Mouse (Mus musculus): ENCODE data around the gene Mfsd7a.

Gene Mfsd7a

GRCm38 (mm10) chr5:108450837-108451540 lies 2.3 kb upstream of the Mfsd7a start:
- Histone ChIP-seq H3K36me3 (ENCODE audit: insufficient read depth, low read length) (no peaks in the 10 kb centered on the region), H3K4me1 (replicated peaks; ENCODE audit: low read depth, low read length) (peaks cover 20% of the 10 kb centered on the region), H3K27me3 (ENCODE audit: insufficient read depth, low read length) (peaks cover 40% of the 10 kb centered on the region), H3K4me3 (replicated peaks; ENCODE audit: low read length) (no peak overlapping the region), H3K9me3 (ENCODE audit: low read length) (no peaks in the 10 kb centered on the region)
- no peak for TF ChIP-seq NANOG (IDR thresholded peaks at IDR 0.05; ENCODE audit: borderline replicate concordance, low read length)
- TF ChIP-seq CTCF (conservative IDR thresholded peaks at IDR 0.05; ENCODE audit: low read length): no peak
- no peak for TF ChIP-seq POU5F1 (IDR thresholded peaks at IDR 0.05; ENCODE audit: borderline replicate concordance, low read length)

GRCm38 (mm10) chr5:108447857-108448256 lies 834 bp downstream of the Mfsd7a start:
- Histone ChIP-seq H3K9me3 (ENCODE audit: low read length) (no peaks in the 10 kb centered on the region), H3K27me3 (ENCODE audit: insufficient read depth, low read length) (peaks cover 46% of the 10 kb centered on the region), H3K4me3 (replicated peaks; ENCODE audit: low read length) (peak overlapping the region; percentile 77), H3K36me3 (ENCODE audit: insufficient read depth, low read length) (no peaks in the 10 kb centered on the region), H3K4me1 (replicated peaks; ENCODE audit: low read depth, low read length) (peaks cover 20% of the 10 kb centered on the region)
- no peak for TF ChIP-seq CTCF (conservative IDR thresholded peaks at IDR 0.05; ENCODE audit: low read length)
- no peak for TF ChIP-seq NANOG (IDR thresholded peaks at IDR 0.05; ENCODE audit: borderline replicate concordance, low read length)
- TF ChIP-seq POU5F1 (IDR thresholded peaks at IDR 0.05; ENCODE audit: borderline replicate concordance, low read length): no peak

GRCm38 (mm10) chr5:108446973-108447372 lies 1.7 kb downstream of the Mfsd7a start:
- Histone ChIP-seq H3K9me3 (ENCODE audit: low read length) (no peaks in the 10 kb centered on the region), H3K27me3 (ENCODE audit: insufficient read depth, low read length) (peaks cover 41% of the 10 kb centered on the region), H3K4me1 (replicated peaks; ENCODE audit: low read depth, low read length) (peaks cover 20% of the 10 kb centered on the region), H3K36me3 (ENCODE audit: insufficient read depth, low read length) (no peaks in the 10 kb centered on the region), H3K4me3 (replicated peaks; ENCODE audit: low read length) (no peak overlapping the region)
- TF ChIP-seq POU5F1 (IDR thresholded peaks at IDR 0.05; ENCODE audit: borderline replicate concordance, low read length) (no peak), NANOG (IDR thresholded peaks at IDR 0.05; ENCODE audit: borderline replicate concordance, low read length) (no peak), CTCF (conservative IDR thresholded peaks at IDR 0.05; ENCODE audit: low read length) (no peak)

DNA sequence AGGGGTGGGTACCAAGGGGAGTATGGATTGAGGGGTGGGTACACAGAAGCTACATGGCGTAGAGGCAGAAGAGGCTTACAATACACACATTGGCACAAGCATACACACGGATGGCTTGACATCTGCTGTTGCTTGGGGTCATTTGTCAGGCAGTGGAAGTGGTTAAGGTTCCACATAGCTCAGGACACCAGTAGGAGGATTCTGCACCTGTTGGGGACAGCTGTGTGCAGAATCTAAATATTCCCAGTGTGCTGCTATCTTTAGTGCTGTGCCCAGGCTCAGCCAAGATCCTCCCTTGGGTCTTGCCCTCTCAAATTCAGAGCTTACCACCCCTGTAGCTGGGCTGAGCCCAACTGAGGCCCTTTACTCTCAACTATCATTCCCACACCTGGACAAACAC lies 12.6 kb downstream of the Mfsd7a start:
- Histone ChIP-seq H3K36me3 (ENCODE audit: insufficient read depth, low read length) (peaks cover 21% of the 10 kb centered on the region), H3K4me3 (replicated peaks; ENCODE audit: low read length) (no peak overlapping the region), H3K9me3 (ENCODE audit: low read length) (no peaks in the 10 kb centered on the region), H3K27me3 (ENCODE audit: insufficient read depth, low read length) (peaks cover 7% of the 10 kb centered on the region; the same call in 1 of the 2 replicates), H3K4me1 (replicated peaks; ENCODE audit: low read depth, low read length) (peaks cover 27% of the 10 kb centered on the region)
- TF ChIP-seq CTCF (conservative IDR thresholded peaks at IDR 0.05; ENCODE audit: low read length) (no peak), POU5F1 (IDR thresholded peaks at IDR 0.05; ENCODE audit: borderline replicate concordance, low read length) (no peak), NANOG (IDR thresholded peaks at IDR 0.05; ENCODE audit: borderline replicate concordance, low read length) (no peak)

DNA sequence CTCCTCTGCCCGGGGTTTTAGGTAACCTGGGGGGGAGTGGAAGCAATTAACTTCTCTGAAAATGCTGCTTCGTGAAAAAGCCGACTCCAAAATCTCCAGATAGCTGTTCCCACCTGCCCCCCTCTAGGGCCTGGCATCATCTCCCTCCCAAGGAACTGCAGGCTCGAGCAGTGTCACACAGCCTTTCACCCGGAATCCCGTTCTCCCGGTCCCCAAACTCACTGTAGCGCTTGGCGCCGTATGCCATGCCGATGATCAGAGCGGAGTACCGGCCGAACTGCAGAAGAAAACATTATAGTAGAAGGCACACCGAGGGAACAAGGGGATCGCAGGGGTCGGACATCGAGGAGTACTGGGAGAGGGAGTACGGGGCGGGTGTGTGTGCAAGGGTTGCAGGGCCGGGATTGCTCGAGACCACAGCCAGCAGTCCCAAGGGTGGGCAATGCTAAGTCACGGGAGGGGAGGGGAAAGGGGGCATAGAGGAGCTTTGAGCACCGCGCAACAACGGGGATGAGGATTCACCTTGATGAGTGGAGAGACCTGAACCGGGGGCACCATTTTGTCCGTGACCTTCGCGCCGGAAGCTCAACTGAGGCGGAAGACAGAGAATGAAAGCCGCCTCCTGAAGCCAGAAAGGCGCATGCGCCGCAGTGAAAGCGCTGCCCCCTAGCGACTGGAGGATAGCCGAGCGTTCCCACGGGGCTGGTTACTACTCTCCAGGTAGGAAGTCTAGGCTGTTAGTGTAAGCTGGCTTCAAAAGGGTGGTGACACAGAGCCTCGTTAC lies 14.7 kb downstream of the Mfsd7a start, which contains the start of gene Atp5k:
TSS of gene Atp5k (minus strand) at position 645 of the 784 bp plus-strand sequence.
- TF ChIP-seq POU5F1 (IDR thresholded peaks at IDR 0.05; ENCODE audit: borderline replicate concordance, low read length): no peak
- TF ChIP-seq CTCF (conservative IDR thresholded peaks at IDR 0.05; ENCODE audit: low read length): peak; percentile 79
- no peak for TF ChIP-seq NANOG (IDR thresholded peaks at IDR 0.05; ENCODE audit: borderline replicate concordance, low read length)

DNA sequence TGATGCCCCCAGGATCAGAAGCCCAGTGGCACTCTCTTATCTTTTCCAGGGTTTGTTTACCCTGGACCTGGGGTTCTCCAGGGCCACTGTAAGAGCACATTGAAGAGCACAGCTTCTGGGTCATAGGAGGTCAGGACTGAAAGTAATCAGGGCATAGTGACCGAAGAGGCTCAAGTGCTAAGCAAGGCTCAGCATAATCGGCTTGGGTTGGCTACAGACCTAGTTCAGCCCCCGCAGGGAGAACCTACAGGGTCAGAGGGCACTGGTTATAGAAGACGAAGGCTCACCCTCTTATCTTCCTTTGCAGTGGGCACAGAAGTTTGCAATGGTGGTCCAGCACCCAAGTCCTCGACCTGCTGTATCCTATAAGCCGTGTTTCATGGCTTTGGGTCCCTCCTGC lies 17.5 kb downstream of the Mfsd7a start:
- no peaks in the 10 kb centered on the region for H3K9me3 ChIP-seq (ENCODE audit: low read length)
- H3K4me3 ChIP-seq (replicated peaks; ENCODE audit: low read length): no peak overlapping the region
- no peak for TF ChIP-seq NANOG (IDR thresholded peaks at IDR 0.05; ENCODE audit: borderline replicate concordance, low read length)
- peaks cover 23% of the 10 kb centered on the region for H3K4me1 ChIP-seq (replicated peaks; ENCODE audit: low read depth, low read length)
- H3K36me3 ChIP-seq (ENCODE audit: insufficient read depth, low read length): peaks cover 43% of the 10 kb centered on the region
- H3K27me3 ChIP-seq (ENCODE audit: insufficient read depth, low read length): 0 out of 2 replicates have a peak, but pooled peaks cover under 1% of the 10 kb centered on the region

More for the DNA sequence above, 14.7 kb downstream of the Mfsd7a start, which contains the start of gene Atp5k:
- peaks cover 23% of the 10 kb centered on the region for H3K4me1 ChIP-seq (replicated peaks; ENCODE audit: low read depth, low read length)
- peaks cover 40% of the 10 kb centered on the region for H3K36me3 ChIP-seq (ENCODE audit: insufficient read depth, low read length)
- no peaks in the 10 kb centered on the region for H3K9me3 ChIP-seq (ENCODE audit: low read length)
- peak within 1 kb of the TSS; percentile 88 for H3K4me3 ChIP-seq (replicated peaks; ENCODE audit: low read length)
- H3K27me3 ChIP-seq (ENCODE audit: insufficient read depth, low read length): peaks cover 7% of the 10 kb centered on the region; the same call in 1 of the 2 replicates

- Histone ChIP-seq H3K9me3 (ENCODE audit: low read length) (no peaks in the 10 kb centered on the region), H3K4me3 (replicated peaks; ENCODE audit: low read length) (no peak overlapping the region), H3K4me1 (replicated peaks; ENCODE audit: low read depth, low read length) (peaks cover 5% of the 10 kb centered on the region; the same call in 1 of the 2 replicates), H3K36me3 (ENCODE audit: insufficient read depth, low read length) (peaks cover 34% of the 10 kb centered on the region), H3K27me3 (ENCODE audit: insufficient read depth, low read length) (no peaks in the 10 kb centered on the region)
- TF ChIP-seq NANOG (IDR thresholded peaks at IDR 0.05; ENCODE audit: borderline replicate concordance, low read length): no peak
- TF ChIP-seq POU5F1 (IDR thresholded peaks at IDR 0.05; ENCODE audit: borderline replicate concordance, low read length): no peak
- TF ChIP-seq CTCF (conservative IDR thresholded peaks at IDR 0.05; ENCODE audit: low read length): peak; percentile 89
These were observed 21.5 kb downstream of the Mfsd7a start for GRCm38 (mm10) chr5:108427186-108427585.

GRCm38 (mm10) chr5:108423427-108423826 lies 25.3 kb downstream of the Mfsd7a start:
- H3K36me3 ChIP-seq (ENCODE audit: insufficient read depth, low read length): no peaks in the 10 kb centered on the region
- H3K4me3 ChIP-seq (replicated peaks; ENCODE audit: low read length): no peak overlapping the region
- no peaks in the 10 kb centered on the region for H3K27me3 ChIP-seq (ENCODE audit: insufficient read depth, low read length)
- H3K4me1 ChIP-seq (replicated peaks; ENCODE audit: low read depth, low read length): no peaks in the 10 kb centered on the region
- no peaks in the 10 kb centered on the region for H3K9me3 ChIP-seq (ENCODE audit: low read length)
- no peak for TF ChIP-seq POU5F1 (IDR thresholded peaks at IDR 0.05; ENCODE audit: borderline replicate concordance, low read length)
- TF ChIP-seq CTCF (conservative IDR thresholded peaks at IDR 0.05; ENCODE audit: low read length): no peak
- TF ChIP-seq NANOG (IDR thresholded peaks at IDR 0.05; ENCODE audit: borderline replicate concordance, low read length): no peak

Data from E14TG2a.4 (cell line).